Mouse (Mus musculus) CH12.LX (cell line): ENCODE data around the gene Ccdc89.

ENCODE experiments used
- CHD2 ChIP-seq: IDR thresholded peaks from 2 replicates; pipeline ENCODE4 v1.6.1; 2011; ENCODE audit warnings: low read length, improper control_type of control experiment
- CTCF ChIP-seq, 2 experiments: IDR thresholded peaks in 1 of 2; conservative IDR thresholded peaks in 1 of 2; 2 replicates each; pipeline ENCODE4 v1.5.1; 2011 to 2012; ENCODE audit warnings: low read depth in 2 of 2, low read length in 2 of 2, improper control_type of control experiment in 1 of 2, inconsistent platforms in 1 of 2, mild to moderate bottlenecking in 1 of 2, moderate library complexity in 1 of 2
- E2F4 ChIP-seq: IDR thresholded peaks from 2 replicates; pipeline ENCODE4 v1.6.1; 2011; ENCODE audit warnings: low read depth, low read length, improper control_type of control experiment; ENCODE audit not compliant: insufficient replicate concordance
- EP300 ChIP-seq: IDR thresholded peaks from 2 replicates; pipeline ENCODE4 v1.6.1; 2011; ENCODE audit warnings: low read length, improper control_type of control experiment
- JUN ChIP-seq: IDR thresholded peaks from 2 replicates; pipeline ENCODE4 v1.6.1; 2011; ENCODE audit warnings: low read depth, mild to moderate bottlenecking, low read length, improper control_type of control experiment, moderate library complexity; ENCODE audit not compliant: insufficient read depth
- MEF2A ChIP-seq: IDR thresholded peaks from 2 replicates; pipeline ENCODE4 v1.6.1; 2014; ENCODE audit warnings: low read depth, mild to moderate bottlenecking, inconsistent platforms, low read length, improper control_type of control experiment, borderline replicate concordance
- NRF1 ChIP-seq: IDR thresholded peaks from 2 replicates; pipeline ENCODE4 v1.6.1; 2014; ENCODE audit warnings: low read depth, mild to moderate bottlenecking, inconsistent platforms, low read length, improper control_type of control experiment, moderate library complexity
- POLR2A ChIP-seq: IDR thresholded peaks from 2 replicates; pipeline ENCODE4 v1.6.1; 2011; ENCODE audit warnings: low read depth, mild to moderate bottlenecking, improper control_type of control experiment, low read length
- RAD21 ChIP-seq: IDR thresholded peaks from 2 replicates; pipeline ENCODE4 v1.6.1; 2011; ENCODE audit warnings: low read depth, mild to moderate bottlenecking, low read length, improper control_type of control experiment, moderate library complexity
- SMC3 ChIP-seq: IDR thresholded peaks from 2 replicates; pipeline ENCODE4 v1.6.1; 2011; ENCODE audit warnings: low read depth, low read length, improper control_type of control experiment
- USF1 ChIP-seq: IDR thresholded peaks from 2 replicates; pipeline ENCODE4 v1.6.1; 2014; ENCODE audit warnings: low read depth, mild to moderate bottlenecking, inconsistent platforms, low read length, improper control_type of control experiment
- ZC3H11A ChIP-seq: IDR thresholded peaks from 2 replicates; pipeline ENCODE4 v1.6.1; 2012; ENCODE audit warnings: low read depth, mild to moderate bottlenecking, inconsistent platforms, low read length, improper control_type of control experiment
- ZKSCAN1 ChIP-seq: IDR thresholded peaks from 2 replicates; pipeline ENCODE4 v1.6.1; 2012; ENCODE audit warnings: low read depth, inconsistent platforms, low read length, improper control_type of control experiment, borderline replicate concordance
- ZNF384 ChIP-seq: IDR thresholded peaks from 2 replicates; pipeline ENCODE4 v1.6.1; 2012; ENCODE audit warnings: low read depth, low read length, improper control_type of control experiment, inconsistent platforms

GRCm38 (mm10) chr7:90395928-90396327 lies 30.4 kb upstream of the Ccdc89 start:
- no peak for TF ChIP-seq E2F4
- no peak for TF ChIP-seq NRF1
- TF ChIP-seq CTCF (conservative IDR thresholded peaks at IDR 0.05 in 1 of 2, IDR thresholded peaks at IDR 0.05 in 1 of 2; ENCODE audit: low read depth in 2 of 2, low read length in 2 of 2), result no peak
- TF ChIP-seq ZNF384, result no peak
- no peak for TF ChIP-seq RAD21
- TF ChIP-seq CHD2, result no peak
- no peak for TF ChIP-seq USF1
- no peak for TF ChIP-seq ZKSCAN1
- no peak for TF ChIP-seq ZC3H11A
- no peak for TF ChIP-seq JUN
- TF ChIP-seq EP300, result no peak
- no peak for TF ChIP-seq SMC3
- TF ChIP-seq MEF2A, result no peak
- TF ChIP-seq POLR2A, result no peak
